Mouse (Mus musculus) G1E (cell line): ENCODE data around the gene Ajap1. TPM values are rescaled to one million over a fixed set of nuclear protein-coding genes. Genes with fewer than 3 reads are reported as not detected.

Experiments used
- ATAC-seq: 2 replicates; pipeline ENCODE4 v1.8.0; 2016; ENCODE audit warnings: mild to moderate bottlenecking; ENCODE audit not compliant: insufficient number of reproducible peaks, poor library complexity, low FRiP score, severe bottlenecking; ENCODE audit errors: extremely low read depth
- DNase-seq: peaks from one replicate; pipeline ENCODE4 v3.0.0; 2012; ENCODE audit warnings: low spot score
- H3K27me3 ChIP-seq: 2 replicates; pipeline ENCODE4 v1.6.1; 2012; ENCODE audit warnings: mild to moderate bottlenecking, low read length, inconsistent platforms; ENCODE audit not compliant: insufficient read depth
- H3K36me3 ChIP-seq: replicated peaks from 2 replicates; pipeline ENCODE3; 2012; ENCODE audit warnings: mild to moderate bottlenecking, inconsistent platforms
- H3K4me1 ChIP-seq: 2 replicates; pipeline ENCODE4 v1.6.1; 2012; ENCODE audit warnings: low read depth, low read length, inconsistent platforms, mixed read lengths; ENCODE audit not compliant: insufficient read depth
- H3K4me3 ChIP-seq: 2 replicates; pipeline ENCODE4 v1.5.1; 2012; ENCODE audit warnings: low read depth, mild to moderate bottlenecking, inconsistent platforms, low read length, moderate library complexity, mixed read lengths
- H3K9me3 ChIP-seq: replicated peaks from 2 replicates; pipeline ENCODE4 v1.6.1; 2012; ENCODE audit warnings: inconsistent platforms
- CTCF ChIP-seq: IDR thresholded peaks from 2 replicates; pipeline ENCODE4 v1.5.1; 2012; ENCODE audit warnings: low read depth, low read length, inconsistent platforms, mixed read lengths
- GATA1 ChIP-seq: IDR thresholded peaks from 2 replicates; pipeline ENCODE4 v1.6.1; 2012; ENCODE audit warnings: borderline replicate concordance, low read length, inconsistent platforms, mixed read lengths
- GATA2 ChIP-seq: IDR thresholded peaks from 2 replicates; pipeline ENCODE4 v1.6.1; 2012; ENCODE audit warnings: low read depth, low read length, inconsistent platforms, borderline replicate concordance
- POLR2AphosphoS5 ChIP-seq: IDR thresholded peaks from 2 replicates; pipeline ENCODE4 v1.6.1; 2012; ENCODE audit warnings: low read depth, low read length, inconsistent platforms; ENCODE audit not compliant: insufficient replicate concordance
- TAL1 ChIP-seq: conservative IDR thresholded peaks from 2 replicates; pipeline ENCODE4 v1.6.1; 2012; ENCODE audit warnings: low read depth, low read length, inconsistent platforms, mixed read lengths
- polyA plus RNA-seq: library from polyadenylated mRNA; stranded (reverse); fragments of >175 nt; gene quantifications from 2 replicates; pipeline ENCODE4 v1.2.3, GENCODE M21; 2012
- total RNA-seq, 2 experiments: library from RNA; stranded (forward) in 1 of 2; stranded (reverse) in 1 of 2; fragments of 200-1000 nt in 1 of 2; fragments of >200 nt in 1 of 2; fragmentation: Nextera tagmentation in 1 of 2; gene quantifications; 2 replicates each; pipeline ENCODE4 v1.2.3; 2014 to 2017

Gene Ajap1
- total and polyA plus RNA-seq, 3 experiments: 0.22 TPM; not detected in 2

GRCm38 (mm10) chr4:153514071-153514470, 31.5 kb upstream of the Ajap1 start:
- no peaks in the 10 kb centered on the region for H3K4me1 ChIP-seq
- no peak overlapping the region for H3K4me3 ChIP-seq
- no peaks in the 10 kb centered on the region for H3K27me3 ChIP-seq
- H3K9me3 ChIP-seq: peaks cover 82% of the 10 kb centered on the region
- ATAC-seq (no peak), DNase-seq (no peak)
- H3K36me3 ChIP-seq: no peaks in the 10 kb centered on the region
- TF ChIP-seq GATA2 (no peak), POLR2AphosphoS5 (no peak), TAL1 (no peak), CTCF (no peak), GATA1 (no peak)

DNA sequence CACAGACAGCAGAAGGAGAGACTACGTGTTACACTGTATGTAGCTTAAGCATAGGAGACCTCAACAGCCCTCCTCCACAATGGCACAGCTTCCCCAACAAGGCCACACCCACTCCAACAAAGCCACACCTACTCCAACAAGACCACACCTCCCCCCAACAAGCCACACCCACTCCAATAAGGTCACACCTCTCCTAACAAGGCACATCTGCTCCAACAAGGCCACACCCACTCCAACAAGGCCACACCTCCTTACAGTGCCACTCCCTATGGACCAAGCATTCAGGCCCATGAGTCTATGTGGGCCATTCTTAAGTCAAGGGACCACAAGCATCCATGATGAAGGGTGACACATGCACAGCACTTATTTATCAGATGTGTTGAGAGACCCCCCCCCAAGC, 28.9 kb upstream of the Ajap1 start:
- H3K9me3 ChIP-seq: peaks cover 79% of the 10 kb centered on the region

GRCm38 (mm10) chr4:153501936-153502335, 19.3 kb upstream of the Ajap1 start:
- Histone ChIP-seq H3K4me1 (no peaks in the 10 kb centered on the region), H3K9me3 (peaks cover 84% of the 10 kb centered on the region), H3K27me3 (no peaks in the 10 kb centered on the region), H3K36me3 (no peaks in the 10 kb centered on the region), H3K4me3 (no peak overlapping the region)
- TF ChIP-seq GATA1 (no peak), CTCF (no peak), GATA2 (no peak), POLR2AphosphoS5 (no peak), TAL1 (no peak)
- ATAC-seq: no peak
- DNase-seq: no peak

More for the DNA sequence above, 28.9 kb upstream of the Ajap1 start:
- ATAC-seq (no peak), DNase-seq (no peak)
- Histone ChIP-seq H3K27me3 (no peaks in the 10 kb centered on the region), H3K36me3 (no peaks in the 10 kb centered on the region), H3K4me3 (no peak overlapping the region), H3K4me1 (no peaks in the 10 kb centered on the region)
- no peak for TF ChIP-seq TAL1
- TF ChIP-seq GATA1: no peak
- no peak for TF ChIP-seq POLR2AphosphoS5
- TF ChIP-seq CTCF: no peak
- TF ChIP-seq GATA2: no peak

DNA sequence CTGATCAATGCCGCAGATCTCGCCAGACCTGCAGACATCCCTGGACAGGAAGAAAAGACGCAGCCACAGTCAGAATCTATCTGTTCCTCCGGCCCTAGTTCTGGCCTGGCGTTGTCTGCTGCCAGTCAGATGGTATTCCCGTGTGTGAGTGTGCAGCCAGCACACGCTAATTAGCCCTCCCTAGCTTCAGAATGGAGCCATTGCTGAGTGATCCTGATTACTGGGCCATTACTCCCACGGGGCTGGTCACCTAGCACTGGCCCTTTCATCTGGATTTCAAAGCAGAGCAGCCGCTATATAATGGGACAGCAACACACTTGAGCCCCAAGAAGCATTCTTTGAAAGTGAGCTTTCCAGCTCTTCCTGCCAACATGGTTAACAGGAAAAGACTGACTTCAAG, 9.8 kb upstream of the Ajap1 start:
- H3K9me3 ChIP-seq: peaks cover 93% of the 10 kb centered on the region
- ATAC-seq: no peak
- no peak for DNase-seq
- no peaks in the 10 kb centered on the region for H3K27me3 ChIP-seq
- TF ChIP-seq GATA1 (no peak), GATA2 (no peak), TAL1 (no peak), CTCF (no peak), POLR2AphosphoS5 (no peak)
- no peak overlapping the region for H3K4me3 ChIP-seq
- no peaks in the 10 kb centered on the region for H3K36me3 ChIP-seq
- no peaks in the 10 kb centered on the region for H3K4me1 ChIP-seq

DNA sequence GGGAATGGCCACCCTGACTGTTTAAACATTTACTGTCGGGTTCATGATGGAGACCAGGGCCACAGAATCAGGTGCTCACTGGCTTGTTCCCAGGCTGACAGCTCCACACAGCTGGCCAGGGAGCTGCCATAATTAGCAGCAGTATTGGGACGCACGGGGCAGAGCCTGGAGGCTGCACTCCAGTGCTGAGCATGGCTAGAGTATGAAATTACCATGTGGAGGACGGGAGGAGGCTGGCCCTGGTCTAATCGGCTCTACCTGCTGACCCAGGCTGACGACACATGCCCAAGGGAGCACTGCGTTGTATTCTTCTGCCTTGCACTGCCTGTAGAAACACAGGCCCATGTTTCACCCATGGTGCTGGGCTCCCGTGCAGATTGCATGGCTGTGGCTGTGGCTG, 6.5 kb upstream of the Ajap1 start:
- H3K36me3 ChIP-seq: no peaks in the 10 kb centered on the region
- no peak for ATAC-seq
- H3K27me3 ChIP-seq: no peaks in the 10 kb centered on the region
- no peak for DNase-seq
- TF ChIP-seq CTCF (no peak), GATA2 (no peak), TAL1 (no peak), GATA1 (no peak), POLR2AphosphoS5 (no peak)
- H3K4me1 ChIP-seq: no peaks in the 10 kb centered on the region
- peaks cover 96% of the 10 kb centered on the region for H3K9me3 ChIP-seq
- H3K4me3 ChIP-seq: no peak overlapping the region

DNA sequence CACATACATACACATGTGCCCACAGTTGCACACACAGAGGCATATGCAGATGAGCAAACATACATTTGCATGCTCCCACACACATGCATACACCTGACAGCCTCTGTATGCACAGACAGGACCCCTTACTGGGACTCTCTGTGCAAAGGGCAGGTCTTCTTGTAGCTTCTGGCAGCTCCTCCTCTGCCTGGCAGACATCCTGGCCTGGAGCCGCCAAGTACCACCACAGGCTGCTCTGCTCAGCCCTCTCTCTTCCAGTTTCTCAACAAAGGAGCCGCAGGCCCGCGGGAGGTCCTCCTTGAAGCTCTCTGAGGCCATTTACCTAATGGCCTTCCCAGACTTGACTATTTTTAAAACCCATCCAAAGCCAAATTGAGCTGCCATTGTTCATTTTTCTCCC, 3.3 kb upstream of the Ajap1 start:
- TF ChIP-seq CTCF (no peak), POLR2AphosphoS5 (no peak), GATA1 (no peak), TAL1 (no peak), GATA2 (no peak)
- DNase-seq (no peak), ATAC-seq (no peak)
- Histone ChIP-seq H3K4me3 (no peak overlapping the region), H3K9me3 (peaks cover 95% of the 10 kb centered on the region), H3K36me3 (no peaks in the 10 kb centered on the region), H3K4me1 (no peaks in the 10 kb centered on the region), H3K27me3 (no peaks in the 10 kb centered on the region)

DNA sequence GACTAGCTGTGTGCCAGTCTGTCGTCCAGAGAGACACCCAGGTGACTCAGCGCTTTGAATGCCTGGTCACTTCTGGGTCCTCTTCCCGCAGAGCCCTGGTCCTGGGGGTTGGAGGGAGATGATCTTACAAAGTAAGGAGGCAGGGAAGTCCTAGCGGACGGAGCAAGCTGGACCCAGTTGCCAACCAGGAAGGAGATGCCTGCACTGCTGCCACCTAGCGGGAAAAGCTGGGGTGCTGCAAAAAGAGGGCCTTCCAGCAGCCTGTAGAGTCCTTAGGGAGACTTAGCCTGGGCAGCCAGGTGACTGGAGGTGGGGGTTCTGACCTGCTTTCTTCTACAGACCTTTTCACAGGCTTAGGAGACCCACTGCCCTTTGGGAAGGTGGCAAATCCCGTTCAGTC, 1.8 kb upstream of the Ajap1 start:
- Histone ChIP-seq H3K27me3 (no peaks in the 10 kb centered on the region), H3K4me1 (no peaks in the 10 kb centered on the region), H3K36me3 (no peaks in the 10 kb centered on the region), H3K4me3 (no peak overlapping the region), H3K9me3 (peaks cover 95% of the 10 kb centered on the region)
- DNase-seq: no peak
- TF ChIP-seq TAL1 (no peak), CTCF (no peak), POLR2AphosphoS5 (no peak), GATA1 (no peak), GATA2 (no peak)
- no peak for ATAC-seq
